Mouse (Mus musculus): ENCODE results near the gene Vmn1r85.

DNA sequence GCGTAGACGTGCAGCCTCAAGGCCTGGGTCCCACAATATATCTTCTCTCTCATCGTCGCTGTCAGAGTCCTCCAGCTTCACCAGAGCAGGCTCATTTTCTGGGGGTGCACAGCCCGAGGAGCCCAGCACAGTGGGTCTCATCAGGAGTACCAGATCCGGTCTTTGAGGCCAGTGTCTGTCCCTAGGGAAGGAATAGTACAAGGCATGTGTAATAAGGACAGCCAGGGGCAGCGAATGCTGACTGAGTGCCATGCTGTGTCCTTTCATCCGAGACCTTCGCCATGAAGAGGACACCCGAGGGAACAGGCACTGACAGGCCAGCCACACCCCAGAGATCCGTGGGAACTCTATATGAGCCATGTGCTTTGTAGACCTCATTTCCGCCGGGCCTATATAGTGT is 42.0 kb downstream of the Vmn1r85 start:
- no peak for TF ChIP-seq CTCF (IDR thresholded peaks at IDR 0.05; ENCODE audit: borderline replicate concordance, extremely low read depth, insufficient read depth, insufficient read length)
- no peak for TF ChIP-seq POLR2A (IDR thresholded peaks at IDR 0.05; ENCODE audit: borderline replicate concordance, extremely low read depth, insufficient read depth, insufficient read length, poor library complexity, severe bottlenecking)

Data from brain, embryonic 14.5 days (tissue).